Mouse (Mus musculus): Measurements from ENCODE around the gene Rai1. TPM values are rescaled to one million over a fixed set of nuclear protein-coding genes. Genes with fewer than 3 reads are reported as not detected.

The Rai1 gene
- polyA plus RNA-seq, 1 experiment from 2014 or later = 26.9 TPM

GRCm38 (mm10) chr11:60099555-60100186 lies 5.1 kb upstream of the Rai1 start:
- WGBS = 81% methylated on average over 8 of the region's 8 CpGs
- ATAC-seq = no peak
- H3K4me1 ChIP-seq = peaks cover 20% of the 10 kb centered on the region

GRCm38 (mm10) chr11:60100827-60101555 lies 3.8 kb upstream of the Rai1 start:
- WGBS = 80% methylated on average over 4 of the region's 4 CpGs
- H3K4me1 ChIP-seq = peaks cover 8% of the 10 kb centered on the region
- ATAC-seq = no peak
- H3K9me3 ChIP-seq (replicated peaks) = no peaks in the 10 kb centered on the region
- H3K27ac ChIP-seq = no peak overlapping the region
- no peaks in the 10 kb centered on the region for H3K36me3 ChIP-seq (ENCODE audit: poor library complexity, severe bottlenecking)
- no peaks in the 10 kb centered on the region for H3K27me3 ChIP-seq
- no peak overlapping the region for H3K4me3 ChIP-seq
- H3K4me2 ChIP-seq = no peak overlapping the region
- no peak overlapping the region for H3K9ac ChIP-seq

More at GRCm38 (mm10) chr11:60099555-60100186, 5.1 kb upstream of the Rai1 start:
- Histone ChIP-seq H3K4me2 (no peak overlapping the region), H3K9me3 (replicated peaks) (no peaks in the 10 kb centered on the region), H3K36me3 (ENCODE audit: poor library complexity, severe bottlenecking) (no peaks in the 10 kb centered on the region), H3K27ac (no peak overlapping the region), H3K9ac (no peak overlapping the region), H3K27me3 (no peaks in the 10 kb centered on the region), H3K4me3 (no peak overlapping the region)

- Histone ChIP-seq H3K4me1 (peaks cover 12% of the 10 kb centered on the region), H3K36me3 (ENCODE audit: poor library complexity, severe bottlenecking) (no peaks in the 10 kb centered on the region), H3K9ac (no peak overlapping the region), H3K4me3 (no peak overlapping the region), H3K9me3 (replicated peaks) (no peaks in the 10 kb centered on the region), H3K4me2 (no peak overlapping the region), H3K27me3 (no peaks in the 10 kb centered on the region), H3K27ac (no peak overlapping the region)
- WGBS = 73% methylated on average over 4 of the region's 4 CpGs
- ATAC-seq = no peak
These were observed 2.8 kb upstream of the Rai1 start for GRCm38 (mm10) chr11:60101986-60102385.

- WGBS = 81% methylated on average over 6 of the region's 6 CpGs
- no peak for ATAC-seq
These were observed 2.1 kb upstream of the Rai1 start for GRCm38 (mm10) chr11:60102664-60103063.

GRCm38 (mm10) chr11:60103567-60103966 lies 1.2 kb upstream of the Rai1 start:
- no peak overlapping the region for H3K4me3 ChIP-seq
- no peak overlapping the region for H3K27ac ChIP-seq
- no peaks in the 10 kb centered on the region for H3K36me3 ChIP-seq (ENCODE audit: poor library complexity, severe bottlenecking)
- 86% methylated on average over 7 of the region's 7 CpGs for WGBS
- no peak for ATAC-seq
- H3K27me3 ChIP-seq = no peaks in the 10 kb centered on the region
- H3K4me1 ChIP-seq = peaks cover 28% of the 10 kb centered on the region
- no peaks in the 10 kb centered on the region for H3K9me3 ChIP-seq (replicated peaks)
- no peak overlapping the region for H3K4me2 ChIP-seq
- no peak overlapping the region for H3K9ac ChIP-seq

More at GRCm38 (mm10) chr11:60102664-60103063, 2.1 kb upstream of the Rai1 start:
- Histone ChIP-seq H3K9me3 (replicated peaks) (no peaks in the 10 kb centered on the region), H3K9ac (no peak overlapping the region), H3K27ac (no peak overlapping the region), H3K27me3 (no peaks in the 10 kb centered on the region), H3K36me3 (ENCODE audit: poor library complexity, severe bottlenecking) (no peaks in the 10 kb centered on the region), H3K4me1 (peaks cover 19% of the 10 kb centered on the region), H3K4me3 (no peak overlapping the region), H3K4me2 (no peak overlapping the region)

- peak overlapping the region; percentile 100 for H3K9ac ChIP-seq
- peak overlapping the region; percentile 98 for H3K4me3 ChIP-seq
- no peaks in the 10 kb centered on the region for H3K36me3 ChIP-seq (ENCODE audit: poor library complexity, severe bottlenecking)
- peak overlapping the region; percentile 87 for H3K4me2 ChIP-seq
- ATAC-seq = peak; percentile 62
- under 1% methylated on average over 80 of the region's 88 CpGs for WGBS
- peak overlapping the region; percentile 96 for H3K27ac ChIP-seq
- no peaks in the 10 kb centered on the region for H3K27me3 ChIP-seq
- H3K4me1 ChIP-seq = peaks cover 47% of the 10 kb centered on the region
- H3K9me3 ChIP-seq (replicated peaks) = no peaks in the 10 kb centered on the region
These were observed 1.1 kb downstream of the Rai1 start for GRCm38 (mm10) chr11:60105593-60106542.

- peaks cover 47% of the 10 kb centered on the region for H3K4me1 ChIP-seq
These were observed 1.8 kb downstream of the Rai1 start for GRCm38 (mm10) chr11:60106543-60107110.

GRCm38 (mm10) chr11:60107449-60107848 lies 2.6 kb downstream of the Rai1 start:
- WGBS = 81% methylated on average over 3 of the region's 3 CpGs
- Histone ChIP-seq H3K4me3 (no peak overlapping the region), H3K36me3 (ENCODE audit: poor library complexity, severe bottlenecking) (no peaks in the 10 kb centered on the region), H3K27ac (peak overlapping the region; percentile 96; the same call in 1 of the 2 replicates), H3K4me1 (peaks cover 53% of the 10 kb centered on the region), H3K9me3 (replicated peaks) (no peaks in the 10 kb centered on the region), H3K27me3 (no peaks in the 10 kb centered on the region), H3K9ac (peak overlapping the region; percentile 100; the same call in 1 of the 2 replicates), H3K4me2 (peak overlapping the region; percentile 87; the same call in 1 of the 2 replicates)
- ATAC-seq = no peak

More at GRCm38 (mm10) chr11:60106543-60107110, 1.8 kb downstream of the Rai1 start:
- no peaks in the 10 kb centered on the region for H3K9me3 ChIP-seq (replicated peaks)
- peak; percentile 34; the same call in 1 of the 2 replicates for ATAC-seq
- under 1% methylated on average over 14 of the region's 14 CpGs for WGBS
- no peaks in the 10 kb centered on the region for H3K36me3 ChIP-seq (ENCODE audit: poor library complexity, severe bottlenecking)
- peak overlapping the region; percentile 96 for H3K27ac ChIP-seq
- no peaks in the 10 kb centered on the region for H3K27me3 ChIP-seq
- H3K4me3 ChIP-seq = peak overlapping the region; percentile 98
- H3K9ac ChIP-seq = peak overlapping the region; percentile 100
- H3K4me2 ChIP-seq = peak overlapping the region; percentile 87

- Histone ChIP-seq H3K36me3 (ENCODE audit: poor library complexity, severe bottlenecking) (no peaks in the 10 kb centered on the region), H3K9me3 (replicated peaks) (no peaks in the 10 kb centered on the region), H3K9ac (peak overlapping the region; percentile 28; the same call in 1 of the 2 replicates), H3K27me3 (no peaks in the 10 kb centered on the region), H3K4me2 (peak overlapping the region; percentile 18; the same call in 1 of the 2 replicates), H3K4me3 (no peak overlapping the region), H3K27ac (no peak overlapping the region), H3K4me1 (peaks cover 65% of the 10 kb centered on the region)
- 67% methylated on average over 5 of the region's 5 CpGs for WGBS
- ATAC-seq = no peak
These were observed 3.9 kb downstream of the Rai1 start for GRCm38 (mm10) chr11:60108631-60109172.

- ATAC-seq = no peak
- 79% methylated on average over 5 of the region's 5 CpGs for WGBS
- Histone ChIP-seq H3K4me3 (no peak overlapping the region), H3K9ac (no peak overlapping the region), H3K36me3 (ENCODE audit: poor library complexity, severe bottlenecking) (no peaks in the 10 kb centered on the region), H3K4me1 (peaks cover 73% of the 10 kb centered on the region), H3K9me3 (replicated peaks) (no peaks in the 10 kb centered on the region), H3K4me2 (no peak overlapping the region), H3K27ac (no peak overlapping the region), H3K27me3 (no peaks in the 10 kb centered on the region)
These were observed 5.6 kb downstream of the Rai1 start for GRCm38 (mm10) chr11:60110386-60110785.

GRCm38 (mm10) chr11:60111576-60111975 lies 6.8 kb downstream of the Rai1 start:
- Histone ChIP-seq H3K4me3 (no peak overlapping the region), H3K9me3 (replicated peaks) (no peaks in the 10 kb centered on the region), H3K27me3 (no peaks in the 10 kb centered on the region), H3K9ac (no peak overlapping the region), H3K27ac (no peak overlapping the region), H3K4me2 (no peak overlapping the region), H3K36me3 (ENCODE audit: poor library complexity, severe bottlenecking) (no peaks in the 10 kb centered on the region), H3K4me1 (peaks cover 78% of the 10 kb centered on the region)
- WGBS = 95% methylated on average over 2 of the region's 2 CpGs
- ATAC-seq = no peak

Measured in forebrain, embryonic 13.5 days (tissue).